Mouse (Mus musculus) heart, adult 8-10 months (tissue): Measurements from ENCODE around the gene Hepacam. TPM values are rescaled to one million over a fixed set of nuclear protein-coding genes. Genes with fewer than 3 reads are reported as not detected.

ENCODE experiments used
- DNase-seq: peaks from one replicate; pipeline ENCODE4 v3.0.0; 2022; ENCODE audit warnings: low spot score
- total RNA-seq, 4 experiments: library from RNA; stranded (reverse); gene quantifications; 2 replicates each; pipeline ENCODE4 v1.2.4; 2022

The Hepacam gene
- total RNA-seq = under 1 TPM in 1 of 4 experiments, not detected in 3; 0.11 TPM

- no peak for DNase-seq
Measured at GRCm38 (mm10) chr9:37367301-37368080, at the start of gene Hepacam. Gene Hepacam (plus strand): TSS chr9:37367351.

GRCm38 (mm10) chr9:37329456-37329855, 37.7 kb upstream of the Hepacam start:
- DNase-seq = no peak

DNA sequence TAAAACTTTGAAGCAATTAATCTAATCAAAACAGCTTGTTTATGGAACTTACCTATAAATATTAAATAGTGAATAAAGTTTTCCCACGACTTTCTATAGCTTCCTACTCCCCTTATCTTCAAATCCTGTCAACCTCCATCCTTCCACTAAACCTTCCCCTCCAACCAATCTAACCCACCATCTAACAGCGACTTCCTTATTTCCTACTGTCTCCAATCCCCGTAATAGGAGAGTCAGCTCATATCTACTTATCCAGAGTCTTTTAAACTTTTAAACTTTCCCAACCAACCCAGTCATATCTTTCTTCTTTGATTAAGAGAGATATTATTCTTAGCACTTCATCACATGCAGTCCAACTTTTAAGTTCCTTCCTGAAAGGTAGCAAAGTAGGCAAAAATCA, 21.7 kb upstream of the Hepacam start:
- DNase-seq = no peak

- DNase-seq = no peak
Measured at GRCm38 (mm10) chr9:37347184-37347987, 19.8 kb upstream of the Hepacam start.

GRCm38 (mm10) chr9:37347988-37348642, 19.0 kb upstream of the Hepacam start, which contains the start of gene Ccdc15:
Gene Ccdc15 (minus strand): TSS chr9:37348432.
- DNase-seq = peak; percentile 98

- DNase-seq = no peak
Measured at GRCm38 (mm10) chr9:37349050-37349449, 18.1 kb upstream of the Hepacam start.

DNA sequence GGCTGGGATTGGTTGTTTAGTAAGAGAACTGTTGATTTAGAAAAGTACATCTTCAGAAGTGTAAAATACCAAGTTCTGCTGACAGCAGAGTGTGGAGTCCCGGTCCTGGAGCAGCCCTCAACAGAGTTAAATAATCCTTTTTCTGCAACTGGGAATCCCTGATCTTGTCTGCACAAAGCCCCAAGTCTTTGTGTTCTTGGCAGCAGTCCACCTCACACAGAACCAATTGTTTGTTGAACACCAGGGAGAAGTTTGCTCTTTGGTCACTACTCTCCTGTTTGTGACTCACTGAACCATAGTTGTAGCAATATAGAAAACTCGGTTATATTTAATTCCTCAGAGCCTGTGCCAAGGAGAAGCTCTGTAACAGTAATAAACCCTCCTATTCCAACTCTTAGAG, 15.9 kb upstream of the Hepacam start:
- no peak for DNase-seq

- DNase-seq = no peak
Measured at GRCm38 (mm10) chr9:37354485-37354884, 12.7 kb upstream of the Hepacam start.

DNA sequence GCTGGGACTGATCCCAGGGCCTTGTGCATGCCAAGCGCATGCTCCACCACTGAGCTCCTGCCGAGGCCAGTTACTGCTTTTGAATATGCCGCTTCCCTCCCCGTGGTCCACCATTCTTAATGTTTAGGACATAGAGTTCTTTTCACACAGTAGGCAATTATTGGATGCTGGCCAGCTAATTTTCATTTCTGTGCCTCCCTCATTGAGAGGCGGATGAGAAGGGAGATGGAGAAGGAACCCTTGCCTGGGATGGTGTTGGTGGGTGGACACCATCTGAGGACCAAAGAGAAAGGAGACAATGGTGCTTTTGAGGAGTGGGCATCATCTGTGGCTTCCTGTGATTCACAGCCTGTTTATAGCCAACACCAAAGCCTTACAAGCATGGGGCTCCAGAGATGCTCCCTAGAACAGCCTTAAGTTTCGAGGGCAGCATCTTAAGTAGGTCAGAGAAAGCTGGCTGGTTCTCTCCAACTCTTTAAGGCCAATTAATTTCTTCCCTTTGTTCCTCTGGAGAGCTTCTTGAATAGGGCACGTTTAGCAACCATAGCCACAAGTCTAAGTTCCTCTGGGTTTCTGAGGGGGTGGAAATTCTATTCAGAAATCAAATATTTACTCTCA, 8.3 kb upstream of the Hepacam start:
- DNase-seq = no peak

- no peak for DNase-seq
Measured at GRCm38 (mm10) chr9:37359331-37360220, 7.6 kb upstream of the Hepacam start.

- DNase-seq = no peak
Measured at GRCm38 (mm10) chr9:37362084-37362483, 5.1 kb upstream of the Hepacam start.

GRCm38 (mm10) chr9:37362881-37363280, 4.3 kb upstream of the Hepacam start:
- no peak for DNase-seq

DNA sequence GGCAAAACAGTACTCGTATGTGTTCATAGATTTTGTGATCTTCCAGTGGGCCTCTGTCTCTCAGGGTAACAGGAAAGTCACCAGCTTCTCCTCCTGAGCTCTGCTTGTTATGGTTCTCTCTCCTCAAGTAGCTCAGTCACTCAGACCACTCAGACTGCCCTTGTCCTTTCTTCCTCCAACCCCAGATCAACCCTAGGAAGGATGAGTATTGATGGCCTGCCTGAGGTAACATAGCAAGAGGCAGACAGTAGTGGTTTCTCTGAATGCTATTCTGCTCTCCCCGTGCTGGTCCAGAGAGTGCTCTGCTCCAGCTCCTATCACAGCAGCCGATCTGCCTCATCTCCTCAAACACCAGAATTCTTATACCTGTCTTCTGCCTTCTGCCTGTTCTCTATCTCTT, 3.6 kb upstream of the Hepacam start:
- DNase-seq = no peak

GRCm38 (mm10) chr9:37364392-37364791, 2.8 kb upstream of the Hepacam start:
- no peak for DNase-seq

DNA sequence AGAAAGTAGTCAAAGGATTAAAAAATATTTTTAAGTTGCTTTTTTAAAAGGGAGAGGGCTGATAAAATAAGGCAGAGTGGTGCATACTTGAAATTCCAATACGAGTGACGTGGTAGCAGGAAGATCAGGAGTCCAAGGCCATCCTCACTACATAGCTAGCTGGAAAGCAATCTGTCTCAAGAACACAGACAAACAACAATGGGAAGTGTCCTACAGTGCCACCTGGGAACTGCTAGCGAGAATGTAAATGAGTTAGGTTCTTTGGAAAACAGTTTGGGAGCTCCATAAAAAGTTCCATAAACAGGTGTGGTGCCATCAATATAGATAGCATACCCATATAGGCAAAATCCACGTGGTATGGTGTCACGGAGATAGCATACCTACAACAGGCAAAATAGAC, 1.4 kb upstream of the Hepacam start:
- no peak for DNase-seq

DNA sequence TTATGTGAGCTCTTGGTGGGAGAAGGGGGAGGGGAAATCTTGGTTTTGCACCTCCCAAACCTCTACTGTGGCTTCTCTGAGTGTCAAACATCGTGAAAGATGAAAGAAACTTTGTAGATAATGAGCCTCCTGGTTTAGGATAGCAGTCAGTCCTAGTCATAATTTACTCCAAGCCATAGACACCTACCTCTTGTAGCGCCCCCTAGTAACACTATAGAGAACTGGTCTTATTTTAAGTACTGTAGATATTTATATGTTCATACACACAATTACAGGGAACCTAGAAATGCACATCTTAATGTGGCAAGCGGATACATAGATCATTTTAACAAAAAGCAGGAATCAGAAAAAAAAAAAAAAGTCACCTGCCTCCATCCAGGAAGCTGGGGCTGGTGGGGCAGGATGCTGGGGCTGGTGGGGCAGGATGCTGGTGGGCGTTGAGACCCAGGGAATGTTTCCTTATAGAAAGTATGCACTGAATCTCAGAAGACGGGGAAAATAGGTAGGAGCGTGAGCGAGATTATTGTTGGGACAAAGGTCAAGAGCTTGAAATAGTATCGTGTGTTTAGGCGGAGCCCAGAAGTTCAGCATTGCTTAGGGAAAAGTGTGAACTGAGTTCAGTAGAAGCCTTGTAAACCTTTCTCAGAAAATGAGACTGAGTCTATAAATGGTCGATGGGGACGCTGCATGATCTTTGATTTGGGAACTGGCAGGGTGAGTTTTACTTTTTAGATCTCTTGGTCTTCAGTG, 1.1 kb downstream of the Hepacam start:
- DNase-seq = no peak

DNA sequence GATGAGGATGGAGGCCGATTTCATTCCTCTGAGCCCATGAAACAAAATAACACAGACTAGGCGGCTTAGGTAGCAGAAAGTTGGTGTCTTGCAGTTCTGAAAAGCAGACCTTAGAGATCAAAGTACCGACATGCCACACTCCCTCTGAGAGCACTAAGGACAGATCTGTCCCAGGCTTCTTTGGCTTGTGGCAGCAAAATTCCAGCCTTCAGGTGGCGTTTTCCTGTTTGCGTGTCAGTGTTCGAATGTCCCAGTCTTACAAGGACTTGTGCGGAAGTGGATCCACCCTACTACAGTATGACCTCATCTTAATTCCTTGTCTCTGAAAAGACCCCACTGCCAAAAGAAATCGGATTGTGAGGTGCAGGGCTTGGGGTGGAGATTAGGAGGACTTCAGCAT, 1.7 kb downstream of the Hepacam start:
- peak; percentile 69 for DNase-seq

DNA sequence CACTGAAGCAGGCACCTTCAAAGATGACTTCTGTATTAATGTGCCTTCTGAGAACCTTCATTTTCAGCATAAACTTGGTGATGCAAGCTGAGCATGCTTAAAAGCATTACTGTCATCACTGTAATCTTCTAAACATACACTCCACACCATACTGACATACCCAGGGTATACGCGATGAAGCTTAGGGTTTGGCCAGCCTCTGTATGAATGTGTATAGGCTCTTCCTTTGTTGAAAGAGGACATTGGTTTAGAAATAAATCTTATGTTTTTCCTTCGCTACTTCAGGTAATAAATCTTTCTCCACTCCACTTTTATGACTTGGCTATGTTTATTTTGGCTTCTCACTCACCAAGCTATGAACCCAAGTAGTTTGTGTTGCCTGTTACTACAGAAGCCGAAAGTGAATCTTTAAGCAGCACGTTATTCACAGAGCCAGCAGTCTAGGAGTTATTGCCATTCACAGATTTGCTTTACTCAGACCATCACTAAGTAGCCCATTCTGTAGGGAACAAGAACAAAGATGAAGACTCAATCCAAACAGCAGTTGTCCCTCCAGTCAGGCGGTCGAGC, 4.2 kb downstream of the Hepacam start:
- no peak for DNase-seq

GRCm38 (mm10) chr9:37375718-37376117, 8.6 kb downstream of the Hepacam start:
- peak; percentile 48 for DNase-seq

GRCm38 (mm10) chr9:37383161-37383560, 16.0 kb downstream of the Hepacam start:
- no peak for DNase-seq
